Mouse (Mus musculus) lung, embryonic 16.5 days (tissue): ENCODE measurements around the gene Dll1. TPM values are rescaled to one million over a fixed set of nuclear protein-coding genes. Genes with fewer than 3 reads are reported as not detected.

Source experiments
- ATAC-seq: fragments of 200-750 bp; cut with Nextera tagmentation; 2 replicates; pipeline ENCODE4 v1.8.0; 2017; ENCODE audit warnings: low read depth, mild to moderate bottlenecking, moderate library complexity
- H3K27ac ChIP-seq: fragments of 300-500 bp; sonication (generic); 2 replicates; pipeline ENCODE4 v1.5.1; 2014; ENCODE audit warnings: mild to moderate bottlenecking, control low read depth, low read length
- H3K27me3 ChIP-seq: fragments of 300-500 bp; sonication (generic); 2 replicates; pipeline ENCODE4 v1.6.1; 2014; ENCODE audit warnings: low read depth, low read length, mixed read lengths; ENCODE audit not compliant: control insufficient read depth, insufficient read depth
- H3K36me3 ChIP-seq: fragments of 300-500 bp; sonication (generic); 2 replicates; pipeline ENCODE4 v1.6.1; 2014; ENCODE audit warnings: low read length; ENCODE audit not compliant: control insufficient read depth, insufficient read depth
- H3K4me1 ChIP-seq: fragments of 300-500 bp; sonication (generic); replicated peaks from 2 replicates; pipeline ENCODE4 v1.6.1; 2014; ENCODE audit warnings: low read length, mixed read lengths; ENCODE audit not compliant: control insufficient read depth, insufficient read depth
- H3K4me2 ChIP-seq: fragments of 300-500 bp; sonication (generic); 2 replicates; pipeline ENCODE4 v1.6.1; 2014; ENCODE audit warnings: low read depth, low read length, control low read depth
- H3K4me3 ChIP-seq: fragments of 300-500 bp; sonication (generic); 2 replicates; pipeline ENCODE4 v1.5.1; 2014; ENCODE audit warnings: mild to moderate bottlenecking, low read length, control low read depth
- H3K9ac ChIP-seq: fragments of 300-500 bp; sonication (generic); 2 replicates; pipeline ENCODE4 v1.6.1; 2014; ENCODE audit warnings: low read length, control low read depth
- H3K9me3 ChIP-seq: fragments of 300-500 bp; sonication (generic); 2 replicates; pipeline ENCODE4 v1.6.1; 2016; ENCODE audit warnings: low read length; ENCODE audit not compliant: control insufficient read depth
- WGBS: fragments of 180-500 bp; shearing (Covaris S2); extraction: QIAGEN DNeasy Blood & Tissue Kit; methylation state at CpG from one replicate; pipeline ENCODE4 v1.1.7; 2014; 5-methylcytosine and 5-hydroxymethylcytosine counted together
- polyA plus RNA-seq: library from polyadenylated mRNA; unstranded; fragments of >200 nt; fragmentation: Nextera tagmentation; extraction: Ambion mirVana; gene quantifications from 2 replicates; pipeline ENCODE4 v1.2.1, GENCODE M21; 2015

The Dll1 gene
- 4.4 and 7.1 TPM in 2 replicates for polyA plus RNA-seq

DNA sequence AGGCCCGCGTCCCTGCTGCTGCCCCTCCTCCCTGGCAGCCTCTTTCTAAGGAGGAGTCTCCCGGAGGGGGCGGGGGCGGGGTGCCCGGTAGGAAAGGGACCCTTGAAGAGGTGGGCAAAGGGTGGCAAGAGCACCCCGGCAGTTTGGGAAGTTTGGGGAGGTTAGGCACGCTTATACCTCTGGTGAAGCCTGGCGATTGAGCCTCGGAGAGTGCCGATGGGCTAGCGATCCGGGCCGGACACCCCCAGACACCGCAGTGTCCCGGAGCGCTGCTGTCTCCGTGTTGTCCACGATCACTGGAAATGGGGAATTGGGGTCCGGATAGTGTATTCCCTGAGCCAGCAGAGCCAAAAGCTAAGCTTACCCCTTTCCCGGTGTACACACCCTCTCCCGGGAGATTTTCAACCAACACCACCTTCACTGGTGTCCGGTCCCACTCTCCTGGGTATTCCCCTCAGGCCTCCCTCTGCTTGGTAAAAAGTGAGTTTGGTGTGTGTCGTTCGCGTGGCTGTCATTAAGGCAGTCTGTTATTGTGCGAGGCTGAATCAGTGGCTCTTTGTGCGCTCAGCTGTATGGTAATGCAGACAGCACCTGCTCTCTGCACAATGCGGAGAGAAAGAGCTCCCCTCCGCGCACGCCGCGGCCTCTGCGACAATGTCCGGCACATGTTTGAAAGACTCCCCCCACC lies at the start of gene Dll1:
Dll1 (minus strand) TSS at position 379 of the 688 bp plus-strand sequence.
- 2% methylated on average over 33 of the region's 36 CpGs for WGBS
- Histone ChIP-seq H3K4me2 (peak within 1 kb of the TSS; percentile 76), H3K4me1 (peaks cover 21% of the 10 kb centered on the region), H3K4me3 (peak within 1 kb of the TSS; percentile 52), H3K9me3 (no peaks in the 10 kb centered on the region), H3K36me3 (no peaks in the 10 kb centered on the region), H3K27me3 (peaks cover 63% of the 10 kb centered on the region), H3K9ac (peak within 1 kb of the TSS; percentile 61), H3K27ac (no peak within 1 kb of the TSS)
- peak; percentile 5; the same call in 1 of the 2 replicates for ATAC-seq

- no peak for ATAC-seq
- WGBS: 82% methylated on average over 3 of the region's 3 CpGs
- H3K36me3 ChIP-seq: peaks cover 30% of the 10 kb centered on the region
Observed at GRCm38 (mm10) chr17:15425931-15426330, 49.3 kb upstream of the Dll1 start.

DNA sequence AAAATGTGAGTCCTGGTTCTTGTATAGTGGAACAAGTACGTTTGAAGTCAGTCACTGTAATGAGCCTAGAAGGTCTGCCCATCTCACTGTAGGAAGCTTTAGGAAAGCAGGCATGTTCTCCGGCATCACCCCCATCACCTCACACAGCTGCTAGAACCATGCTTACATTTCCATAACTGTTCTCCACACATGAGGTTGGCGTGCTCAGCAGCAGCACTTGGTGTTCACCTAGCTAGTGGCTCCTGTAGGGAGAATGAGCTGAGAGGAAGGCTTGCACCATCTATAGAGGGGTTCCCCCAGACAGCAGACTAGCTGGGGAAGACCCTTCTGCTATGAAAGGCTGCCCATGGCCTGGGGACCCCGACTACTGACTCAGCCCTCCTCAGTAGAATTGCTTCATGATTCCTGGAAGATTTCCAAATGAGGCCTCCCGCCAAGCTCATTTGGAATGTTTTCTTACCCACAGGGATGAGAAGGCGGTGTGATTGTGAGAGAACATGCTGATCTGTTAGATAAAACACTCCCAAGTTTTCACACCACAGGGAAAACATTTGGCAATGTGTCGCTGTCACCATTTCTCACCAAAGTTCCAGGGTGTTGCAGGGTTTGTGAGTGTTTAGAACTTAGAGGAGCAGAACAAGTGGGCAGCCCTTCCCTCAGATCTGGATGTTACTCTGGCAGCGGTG lies 46.6 kb upstream of the Dll1 start:
- 54% methylated on average over 8 of the region's 8 CpGs for WGBS
- Histone ChIP-seq H3K9me3 (no peaks in the 10 kb centered on the region), H3K4me3 (no peak overlapping the region), H3K9ac (no peak overlapping the region), H3K27ac (no peak overlapping the region), H3K4me2 (no peak overlapping the region), H3K36me3 (peaks cover 33% of the 10 kb centered on the region), H3K27me3 (no peaks in the 10 kb centered on the region), H3K4me1 (0 out of 2 replicates have a peak, but pooled peaks cover 2% of the 10 kb centered on the region)
- peak; percentile 31; the same call in 1 of the 2 replicates for ATAC-seq

More at GRCm38 (mm10) chr17:15425931-15426330, 49.3 kb upstream of the Dll1 start:
- Histone ChIP-seq H3K27me3 (no peaks in the 10 kb centered on the region), H3K4me1 (0 out of 2 replicates have a peak, but pooled peaks cover 2% of the 10 kb centered on the region), H3K4me3 (no peak overlapping the region), H3K9me3 (no peaks in the 10 kb centered on the region), H3K9ac (no peak overlapping the region), H3K4me2 (no peak overlapping the region), H3K27ac (no peak overlapping the region)

DNA sequence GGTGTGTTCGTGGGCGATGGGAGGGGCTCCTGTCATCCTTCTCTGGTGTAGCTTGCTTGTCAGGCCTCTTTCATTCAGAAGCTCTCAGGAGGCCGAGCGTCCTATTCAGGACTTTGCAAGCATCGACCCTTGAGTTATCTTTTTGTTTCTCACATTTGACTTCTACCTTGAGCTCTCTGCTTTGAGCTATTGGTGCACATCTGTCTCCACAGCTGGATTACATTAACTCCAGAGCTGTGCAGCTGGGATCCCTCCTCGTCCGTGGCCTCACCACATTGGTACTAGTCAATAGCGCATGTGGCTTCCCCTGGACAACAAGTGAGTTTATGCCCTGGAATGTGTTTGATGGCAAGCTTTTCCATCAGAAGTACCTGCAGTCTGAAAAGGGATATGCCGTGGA lies 46.0 kb upstream of the Dll1 start:
- WGBS: 94% methylated on average over 9 of the region's 9 CpGs
- H3K9me3 ChIP-seq: no peaks in the 10 kb centered on the region
- no peak overlapping the region for H3K9ac ChIP-seq
- H3K27ac ChIP-seq: no peak overlapping the region
- no peak for ATAC-seq
- H3K4me3 ChIP-seq: no peak overlapping the region
- no peaks in the 10 kb centered on the region for H3K27me3 ChIP-seq
- H3K4me2 ChIP-seq: no peak overlapping the region
- 0 out of 2 replicates have a peak, but pooled peaks cover 2% of the 10 kb centered on the region for H3K4me1 ChIP-seq
- H3K36me3 ChIP-seq: peaks cover 39% of the 10 kb centered on the region

DNA sequence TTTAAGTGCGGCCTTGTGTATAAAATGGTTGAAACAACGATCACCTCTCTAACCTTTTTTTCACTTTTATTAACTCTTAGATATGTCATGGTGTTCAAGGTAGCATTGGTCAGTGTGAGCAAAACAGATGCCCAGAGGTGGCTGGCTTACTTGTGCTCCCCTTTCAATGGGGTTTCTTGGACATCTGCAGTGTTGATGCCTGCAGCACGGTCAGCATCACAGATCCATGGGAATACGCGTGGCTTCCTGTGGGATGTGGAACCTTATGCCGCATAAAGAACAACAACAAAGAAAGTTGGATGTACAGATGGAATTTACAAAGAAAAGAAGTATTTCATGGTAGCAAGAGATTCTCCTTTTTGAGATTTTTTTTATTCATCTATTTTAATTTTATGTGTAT lies 44.8 kb upstream of the Dll1 start:
- WGBS: 96% methylated on average over 6 of the region's 6 CpGs
- H3K36me3 ChIP-seq: peaks cover 38% of the 10 kb centered on the region
- no peaks in the 10 kb centered on the region for H3K9me3 ChIP-seq
- no peak for ATAC-seq
- 0 out of 2 replicates have a peak, but pooled peaks cover 2% of the 10 kb centered on the region for H3K4me1 ChIP-seq
- H3K4me3 ChIP-seq: no peak overlapping the region
- H3K4me2 ChIP-seq: no peak overlapping the region
- H3K27me3 ChIP-seq: no peaks in the 10 kb centered on the region
- no peak overlapping the region for H3K27ac ChIP-seq
- H3K9ac ChIP-seq: no peak overlapping the region

GRCm38 (mm10) chr17:15420021-15420603 lies 43.4 kb upstream of the Dll1 start:
- Histone ChIP-seq H3K4me1 (0 out of 2 replicates have a peak, but pooled peaks cover 2% of the 10 kb centered on the region), H3K9me3 (no peaks in the 10 kb centered on the region), H3K9ac (no peak overlapping the region), H3K4me2 (no peak overlapping the region), H3K4me3 (no peak overlapping the region), H3K36me3 (peaks cover 38% of the 10 kb centered on the region), H3K27me3 (no peaks in the 10 kb centered on the region), H3K27ac (no peak overlapping the region)
- WGBS: 84% methylated on average over 8 of the region's 8 CpGs
- no peak for ATAC-seq

GRCm38 (mm10) chr17:15419534-15419933 lies 42.9 kb upstream of the Dll1 start:
- H3K4me3 ChIP-seq: no peak overlapping the region
- peaks cover 34% of the 10 kb centered on the region for H3K36me3 ChIP-seq
- 0 out of 2 replicates have a peak, but pooled peaks cover 2% of the 10 kb centered on the region for H3K4me1 ChIP-seq
- no peak for ATAC-seq
- H3K9me3 ChIP-seq: no peaks in the 10 kb centered on the region
- H3K27ac ChIP-seq: no peak overlapping the region
- no peak overlapping the region for H3K4me2 ChIP-seq
- H3K27me3 ChIP-seq: no peaks in the 10 kb centered on the region
- 79% methylated on average over 8 of the region's 8 CpGs for WGBS
- H3K9ac ChIP-seq: no peak overlapping the region

DNA sequence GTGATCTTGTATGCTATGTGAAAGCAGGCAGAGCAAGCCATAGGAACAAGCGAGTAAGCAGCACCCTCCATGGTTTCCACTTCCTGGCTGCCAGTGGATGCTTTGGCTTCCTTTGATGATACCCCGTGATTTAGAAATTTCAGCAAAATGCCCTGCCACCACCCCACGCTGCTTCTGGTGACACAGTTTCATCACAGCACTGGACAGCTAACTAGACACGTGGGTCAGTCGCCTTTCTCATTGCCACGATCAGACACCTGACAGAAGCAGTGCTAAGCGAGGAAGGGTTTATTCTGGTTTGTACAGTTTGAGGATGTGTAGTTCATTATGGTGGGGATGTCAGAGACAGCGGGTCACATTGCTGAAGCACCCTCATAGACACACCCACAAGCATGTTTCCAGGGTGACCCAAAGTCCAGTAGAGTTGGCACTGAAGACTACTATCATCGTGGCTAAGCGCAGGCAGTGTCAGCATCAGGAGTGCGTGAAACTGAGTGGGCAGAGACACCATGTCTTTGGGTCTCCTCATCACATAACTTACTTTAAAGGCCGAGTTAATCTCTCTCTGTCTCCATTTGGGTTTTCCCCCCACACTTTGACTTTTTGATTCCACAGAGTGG lies 40.0 kb upstream of the Dll1 start:
- Histone ChIP-seq H3K4me1 (no peaks in the 10 kb centered on the region), H3K36me3 (peaks cover 11% of the 10 kb centered on the region), H3K4me2 (no peak overlapping the region), H3K27ac (no peak overlapping the region), H3K9me3 (no peaks in the 10 kb centered on the region), H3K9ac (no peak overlapping the region), H3K27me3 (no peaks in the 10 kb centered on the region), H3K4me3 (no peak overlapping the region)
- ATAC-seq: no peak
- WGBS: 89% methylated on average over 12 of the region's 12 CpGs

DNA sequence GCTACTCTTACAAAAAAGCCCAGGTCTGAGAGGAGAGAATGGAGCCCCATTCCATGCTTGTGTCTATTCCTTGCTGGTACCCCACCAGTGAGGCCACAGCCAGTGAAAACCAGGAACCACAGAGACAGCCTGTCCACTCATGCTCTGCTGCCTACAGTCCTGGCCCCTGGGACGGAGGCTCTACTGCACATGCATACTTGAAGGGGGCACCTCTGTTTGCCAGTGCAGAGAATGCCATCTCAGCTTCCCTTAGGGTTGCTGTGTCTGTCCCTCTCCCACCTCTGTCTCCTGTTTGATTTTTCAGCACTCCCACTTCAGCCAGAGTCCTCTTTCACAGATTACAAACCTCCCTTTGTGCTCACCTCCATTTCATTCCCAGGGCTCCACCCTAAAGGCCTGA lies 34.2 kb upstream of the Dll1 start:
- Histone ChIP-seq H3K4me3 (no peak overlapping the region), H3K9ac (no peak overlapping the region), H3K36me3 (peaks cover 17% of the 10 kb centered on the region), H3K4me2 (no peak overlapping the region), H3K9me3 (no peaks in the 10 kb centered on the region), H3K4me1 (no peaks in the 10 kb centered on the region), H3K27ac (no peak overlapping the region), H3K27me3 (no peaks in the 10 kb centered on the region)
- 81% methylated on average over 1 of the region's 1 CpGs for WGBS
- ATAC-seq: no peak
